Mouse (Mus musculus) forebrain, embryonic 16.5 days (tissue): ENCODE results near the gene Sptan1. TPM values are rescaled to one million over a fixed set of nuclear protein-coding genes. Genes with fewer than 3 reads are reported as not detected.
A peak's percentile ranks its signal among the peaks of the same experiment; 100 is the strongest.

Experiments
- ATAC-seq: fragments of 200-750 bp; cut with Nextera tagmentation; 2 replicates; pipeline ENCODE4 v1.8.0; 2017; ENCODE audit warnings: mild to moderate bottlenecking, moderate library complexity
- H3K27ac ChIP-seq: fragments of 300-500 bp; sonication (generic); 2 replicates; pipeline ENCODE4 v1.5.1; 2014; ENCODE audit warnings: low read length, control low read depth
- H3K27me3 ChIP-seq: fragments of 300-500 bp; sonication (generic); replicated peaks from 2 replicates; pipeline ENCODE4 v1.6.1; 2014; ENCODE audit warnings: low read length; ENCODE audit not compliant: control insufficient read depth, insufficient read depth
- H3K36me3 ChIP-seq: fragments of 300-500 bp; sonication (generic); 2 replicates; pipeline ENCODE4 v1.6.1; 2014; ENCODE audit not compliant: control insufficient read depth, insufficient read depth
- H3K4me1 ChIP-seq: fragments of 300-500 bp; sonication (generic); replicated peaks from 2 replicates; pipeline ENCODE4 v1.6.1; 2014; ENCODE audit warnings: low read length; ENCODE audit not compliant: control insufficient read depth, insufficient read depth
- H3K4me2 ChIP-seq: fragments of 300-500 bp; sonication (generic); 2 replicates; pipeline ENCODE4 v1.6.1; 2014; ENCODE audit warnings: mild to moderate bottlenecking, low read length, control low read depth
- H3K4me3 ChIP-seq: fragments of 300-500 bp; sonication (generic); replicated peaks from 2 replicates; pipeline ENCODE4 v1.5.1; 2014; ENCODE audit warnings: mild to moderate bottlenecking, low read length, control low read depth
- H3K9ac ChIP-seq: fragments of 300-500 bp; sonication (generic); replicated peaks from 2 replicates; pipeline ENCODE4 v1.6.1; 2014; ENCODE audit warnings: low read depth, low read length, control low read depth
- H3K9me3 ChIP-seq: fragments of 300-500 bp; sonication (generic); 2 replicates; pipeline ENCODE4 v1.6.1; 2016; ENCODE audit warnings: low read length; ENCODE audit not compliant: control insufficient read depth
- WGBS: fragments of 180-500 bp; shearing (Covaris S2); extraction: QIAGEN DNeasy Blood & Tissue Kit; methylation state at CpG from one replicate; pipeline ENCODE4 v1.1.7; 2014; 5-methylcytosine and 5-hydroxymethylcytosine counted together
- polyA plus RNA-seq: library from polyadenylated mRNA; unstranded; fragments of >200 nt; fragmentation: Nextera tagmentation; extraction: Ambion mirVana; gene quantifications from 2 replicates; pipeline ENCODE4 v1.2.1, GENCODE M21; 2015

The Sptan1 gene
- polyA plus RNA-seq, 1 experiment from 2014 or later: 294 TPM

DNA sequence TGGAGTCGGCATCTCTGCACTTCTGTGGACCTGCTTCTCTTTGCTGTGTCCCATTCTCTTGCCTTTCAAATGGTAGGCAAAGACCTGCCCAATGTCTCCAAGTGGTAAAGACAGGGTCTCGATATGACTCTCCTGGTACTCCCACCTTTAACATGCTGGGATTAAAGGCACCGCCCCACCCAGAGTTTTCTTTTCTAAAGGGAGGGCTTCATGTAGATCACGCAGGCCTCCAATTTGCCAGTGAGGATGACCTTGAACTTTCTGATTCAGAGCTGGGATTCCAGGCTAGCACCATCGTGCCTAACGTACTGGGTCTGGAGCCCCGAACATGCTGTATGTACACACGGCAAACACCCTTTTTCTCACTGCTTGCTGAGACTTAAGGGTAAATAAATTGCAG is 97.9 kb downstream of the Sptan1 start:
- Histone ChIP-seq H3K4me3 (peak overlapping the region; percentile 52), H3K36me3 (peaks cover under 1% of the 10 kb centered on the region; the same call in 1 of the 2 replicates), H3K27ac (peak overlapping the region; percentile 62), H3K9ac (peak overlapping the region; percentile 60), H3K4me1 (peaks cover 36% of the 10 kb centered on the region), H3K9me3 (no peaks in the 10 kb centered on the region), H3K27me3 (no peaks in the 10 kb centered on the region), H3K4me2 (peak overlapping the region; percentile 79)
- WGBS: 3% methylated on average over 8 of the region's 8 CpGs
- ATAC-seq: no peak

DNA sequence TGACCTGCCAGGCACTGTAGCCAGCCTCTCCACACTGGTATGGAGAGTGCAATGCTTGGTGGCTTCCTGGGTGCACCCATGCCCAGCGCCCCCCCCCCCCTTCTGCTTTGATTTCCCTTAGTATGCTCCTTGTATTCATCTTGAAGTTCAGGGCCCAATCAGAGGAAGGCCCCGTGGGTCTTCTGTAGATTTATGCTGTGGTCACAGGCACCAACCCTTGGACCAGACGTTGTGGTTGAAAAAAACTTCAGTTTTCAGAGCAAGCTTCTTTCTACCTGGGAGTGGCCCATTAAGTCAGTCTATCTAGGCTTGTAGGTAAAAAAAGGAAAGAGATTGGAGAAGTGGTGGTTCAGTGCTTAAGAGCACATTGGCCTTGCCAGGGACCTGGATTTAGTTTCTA is 98.4 kb downstream of the Sptan1 start:
- H3K27ac ChIP-seq: no peak overlapping the region
- H3K4me2 ChIP-seq: peak overlapping the region; percentile 79
- H3K27me3 ChIP-seq: no peaks in the 10 kb centered on the region
- peaks cover 41% of the 10 kb centered on the region for H3K4me1 ChIP-seq
- peaks cover 5% of the 10 kb centered on the region for H3K36me3 ChIP-seq
- ATAC-seq: no peak
- 12% methylated on average over 2 of the region's 3 CpGs for WGBS
- H3K9ac ChIP-seq: peak overlapping the region; percentile 60
- no peak overlapping the region; the same call in 1 of the 2 replicates for H3K4me3 ChIP-seq
- H3K9me3 ChIP-seq: no peaks in the 10 kb centered on the region

- Histone ChIP-seq H3K4me1 (peaks cover 41% of the 10 kb centered on the region), H3K4me2 (no peak overlapping the region), H3K36me3 (peaks cover 5% of the 10 kb centered on the region), H3K4me3 (no peak overlapping the region), H3K27me3 (no peaks in the 10 kb centered on the region), H3K27ac (no peak overlapping the region), H3K9ac (no peak overlapping the region), H3K9me3 (no peaks in the 10 kb centered on the region)
- WGBS: 30% methylated on average over 3 of the region's 3 CpGs
- no peak for ATAC-seq
Observed at GRCm38 (mm10) chr2:30064298-30064697, 98.9 kb downstream of the Sptan1 start.

DNA sequence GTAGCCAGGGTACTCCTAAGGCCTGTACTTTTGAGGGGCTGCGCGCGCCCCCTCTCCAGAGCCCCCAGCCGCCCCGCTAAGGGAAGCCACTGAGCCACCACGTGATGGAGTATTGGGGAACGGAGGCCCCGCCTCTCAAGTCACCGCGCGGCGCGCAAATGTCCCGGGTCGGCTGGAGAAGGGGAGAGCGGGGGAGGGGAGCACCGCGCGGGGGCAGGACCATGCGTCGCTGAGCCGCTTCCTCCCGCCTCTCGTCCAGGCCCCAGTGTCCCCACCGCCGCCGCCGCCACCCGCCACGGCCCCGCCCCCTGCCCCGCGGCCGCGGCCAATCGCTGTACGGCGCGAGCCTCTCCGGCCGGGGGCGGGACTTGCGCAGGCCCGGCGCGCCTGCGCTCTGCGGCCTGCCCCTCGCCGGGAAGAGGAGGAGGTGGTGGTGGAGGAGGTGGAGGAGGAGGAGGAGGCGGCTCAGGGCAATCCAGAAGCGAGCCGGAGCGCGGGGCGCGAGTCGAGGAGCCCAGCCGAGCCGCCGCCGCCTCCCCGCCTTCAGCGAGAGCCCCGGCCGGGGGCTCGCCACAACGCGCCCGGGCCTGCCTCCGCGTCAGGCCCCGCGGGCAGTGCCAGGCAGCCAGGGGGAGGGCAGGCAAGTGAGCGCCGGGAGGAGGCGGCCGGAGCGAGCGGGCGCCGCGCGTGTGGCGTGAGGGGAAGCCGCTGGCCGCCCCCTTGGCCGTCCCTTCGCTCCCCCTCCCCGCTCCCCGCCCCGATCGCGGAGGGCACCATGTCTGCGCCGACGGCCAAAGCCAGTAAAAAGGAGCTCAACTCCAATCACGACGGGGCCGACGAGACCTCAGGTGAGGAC is 100.9 kb downstream of the Sptan1 start:
- H3K4me1 ChIP-seq: peaks cover 39% of the 10 kb centered on the region
- peak; percentile 93 for ATAC-seq
- peak overlapping the region; percentile 68 for H3K4me2 ChIP-seq
- WGBS: under 1% methylated on average over 62 of the region's 101 CpGs
- no peaks in the 10 kb centered on the region for H3K9me3 ChIP-seq
- peak overlapping the region; percentile 98 for H3K9ac ChIP-seq
- peak overlapping the region; percentile 88 for H3K4me3 ChIP-seq
- H3K36me3 ChIP-seq: peaks cover 16% of the 10 kb centered on the region
- H3K27me3 ChIP-seq: no peaks in the 10 kb centered on the region
- H3K27ac ChIP-seq: peak overlapping the region; percentile 99

GRCm38 (mm10) chr2:30067031-30067888 is 101.9 kb downstream of the Sptan1 start:
- Histone ChIP-seq H3K9ac (peak overlapping the region; percentile 98), H3K36me3 (peaks cover 16% of the 10 kb centered on the region), H3K9me3 (no peaks in the 10 kb centered on the region), H3K4me1 (peaks cover 33% of the 10 kb centered on the region), H3K4me2 (peak overlapping the region; percentile 57), H3K4me3 (peak overlapping the region; percentile 88), H3K27me3 (no peaks in the 10 kb centered on the region), H3K27ac (peak overlapping the region; percentile 99)
- peak; percentile 37 for ATAC-seq
- under 1% methylated on average over 41 of the region's 69 CpGs for WGBS

GRCm38 (mm10) chr2:30067962-30068361 is 102.6 kb downstream of the Sptan1 start:
- no peak for ATAC-seq
- H3K9ac ChIP-seq: peak overlapping the region; percentile 98

DNA sequence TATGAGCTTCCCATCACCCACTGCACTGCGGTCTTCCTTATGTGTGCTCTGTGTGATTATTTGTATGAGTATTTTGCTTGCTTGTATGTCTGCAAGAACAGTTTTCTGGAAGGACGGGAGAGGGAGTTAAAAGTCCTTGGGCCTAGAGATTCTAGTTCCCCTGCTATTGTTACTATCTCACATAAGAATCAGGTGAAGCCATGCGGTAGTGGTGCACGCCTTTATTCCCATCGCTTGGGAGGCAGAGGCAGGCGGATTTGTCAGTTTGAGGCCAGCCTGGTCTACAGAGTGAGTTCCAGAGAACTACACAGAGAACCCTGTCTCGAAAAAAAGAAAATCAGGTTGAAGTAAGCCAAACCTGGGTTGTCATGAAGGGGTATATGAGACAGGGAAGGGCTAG is 107.5 kb downstream of the Sptan1 start:
- peaks cover 16% of the 10 kb centered on the region for H3K4me1 ChIP-seq
- peaks cover 18% of the 10 kb centered on the region for H3K36me3 ChIP-seq
- ATAC-seq: no peak
- H3K27ac ChIP-seq: no peak overlapping the region
- H3K9ac ChIP-seq: no peak overlapping the region
- 71% methylated on average over 7 of the region's 7 CpGs for WGBS
- no peaks in the 10 kb centered on the region for H3K9me3 ChIP-seq
- no peak overlapping the region for H3K4me3 ChIP-seq
- no peak overlapping the region for H3K4me2 ChIP-seq
- no peaks in the 10 kb centered on the region for H3K27me3 ChIP-seq

More at GRCm38 (mm10) chr2:30067962-30068361, 102.6 kb downstream of the Sptan1 start:
- WGBS: 8% methylated on average over 7 of the region's 7 CpGs
- peaks cover 18% of the 10 kb centered on the region for H3K36me3 ChIP-seq
- H3K27ac ChIP-seq: no peak overlapping the region
- no peaks in the 10 kb centered on the region for H3K27me3 ChIP-seq
- peak overlapping the region; percentile 57 for H3K4me2 ChIP-seq
- peak overlapping the region; percentile 88 for H3K4me3 ChIP-seq
- H3K9me3 ChIP-seq: no peaks in the 10 kb centered on the region
- peaks cover 28% of the 10 kb centered on the region for H3K4me1 ChIP-seq

GRCm38 (mm10) chr2:30073285-30073684 is 107.9 kb downstream of the Sptan1 start:
- H3K4me1 ChIP-seq: peaks cover 16% of the 10 kb centered on the region
- no peak for ATAC-seq
- H3K27me3 ChIP-seq: no peaks in the 10 kb centered on the region
- peaks cover 17% of the 10 kb centered on the region for H3K36me3 ChIP-seq
- no peak overlapping the region for H3K27ac ChIP-seq
- H3K9me3 ChIP-seq: no peaks in the 10 kb centered on the region
- H3K4me3 ChIP-seq: no peak overlapping the region
- H3K4me2 ChIP-seq: no peak overlapping the region
- WGBS: 75% methylated on average over 3 of the region's 3 CpGs
- no peak overlapping the region for H3K9ac ChIP-seq

GRCm38 (mm10) chr2:30075625-30076024 is 110.3 kb downstream of the Sptan1 start:
- no peak overlapping the region for H3K27ac ChIP-seq
- WGBS: 93% methylated on average over 3 of the region's 3 CpGs
- H3K4me2 ChIP-seq: no peak overlapping the region
- no peak for ATAC-seq
- no peak overlapping the region for H3K4me3 ChIP-seq
- no peak overlapping the region for H3K9ac ChIP-seq
- H3K4me1 ChIP-seq: peaks cover 11% of the 10 kb centered on the region
- H3K36me3 ChIP-seq: peaks cover 3% of the 10 kb centered on the region
- H3K27me3 ChIP-seq: no peaks in the 10 kb centered on the region
- H3K9me3 ChIP-seq: no peaks in the 10 kb centered on the region
